Mouse (Mus musculus) bone marrow macrophage, adult 2 months (primary cell): ENCODE measurements around the gene Draxin. TPM values are rescaled to one million over a fixed set of nuclear protein-coding genes. Genes with fewer than 3 reads are reported as not detected.

Source experiments
- H3K27ac ChIP-seq: 2 replicates; pipeline ENCODE4 v1.5.1; 2012; ENCODE audit warnings: low read depth, low read length; ENCODE audit not compliant: insufficient read depth
- H3K4me1 ChIP-seq: 2 replicates; pipeline ENCODE4 v1.6.1; 2012; ENCODE audit warnings: low read length; ENCODE audit not compliant: control insufficient read depth, insufficient read depth
- H3K4me3 ChIP-seq: 2 replicates; pipeline ENCODE4 v1.5.1; 2012; ENCODE audit warnings: mild to moderate bottlenecking, low read length, moderate library complexity; ENCODE audit not compliant: insufficient read depth
- CTCF ChIP-seq: IDR thresholded peaks from 2 replicates; pipeline ENCODE4 v1.5.1; 2012; ENCODE audit warnings: low read depth, mild to moderate bottlenecking, low read length, moderate library complexity
- POLR2A ChIP-seq: IDR thresholded peaks from 2 replicates; pipeline ENCODE4 v1.6.1; 2012; ENCODE audit warnings: mild to moderate bottlenecking, low read depth, low read length, borderline replicate concordance
- polyA plus RNA-seq: library from polyadenylated mRNA; stranded (reverse); fragments of >200 nt; gene quantifications from 2 replicates; pipeline ENCODE4 v1.2.4, GENCODE M21; 2012; ENCODE audit not compliant: missing spikeins, insufficient read depth, insufficient read length

The Draxin gene
- polyA plus RNA-seq, 1 experiment, result not detected

- H3K4me1 ChIP-seq, result peaks cover 32% of the 10 kb centered on the region
- no peak overlapping the region for H3K27ac ChIP-seq
- no peak for TF ChIP-seq CTCF
- no peak for TF ChIP-seq POLR2A
- no peak overlapping the region for H3K4me3 ChIP-seq
Measured at GRCm38 (mm10) chr4:148085131-148085906, 45.2 kb downstream of the Draxin start.

DNA sequence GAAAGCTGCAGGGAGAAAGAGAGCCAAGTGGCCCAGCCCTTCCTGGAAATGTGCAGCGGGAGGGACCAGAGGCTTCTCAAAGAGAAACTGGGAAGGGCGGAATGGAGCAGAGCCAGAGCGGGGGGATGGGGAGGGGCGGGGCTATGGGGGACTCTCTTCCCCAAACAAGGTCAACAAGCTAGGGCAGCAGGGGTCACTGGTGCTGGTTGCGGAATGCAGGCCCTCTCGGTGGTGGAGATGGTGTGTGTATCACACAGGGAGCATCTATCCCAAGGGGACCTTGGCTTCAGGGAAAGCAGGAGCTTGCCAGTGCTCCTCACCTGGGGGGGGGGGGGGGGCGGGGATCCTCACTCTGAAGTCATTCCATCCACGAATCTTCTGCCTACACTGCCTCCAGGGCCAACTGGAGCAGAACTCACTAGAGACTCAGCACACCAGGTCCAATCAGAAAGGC is 46.2 kb downstream of the Draxin start:
- TF ChIP-seq CTCF (no peak), POLR2A (no peak)
- Histone ChIP-seq H3K4me1 (peaks cover 32% of the 10 kb centered on the region), H3K27ac (no peak overlapping the region), H3K4me3 (no peak overlapping the region)

DNA sequence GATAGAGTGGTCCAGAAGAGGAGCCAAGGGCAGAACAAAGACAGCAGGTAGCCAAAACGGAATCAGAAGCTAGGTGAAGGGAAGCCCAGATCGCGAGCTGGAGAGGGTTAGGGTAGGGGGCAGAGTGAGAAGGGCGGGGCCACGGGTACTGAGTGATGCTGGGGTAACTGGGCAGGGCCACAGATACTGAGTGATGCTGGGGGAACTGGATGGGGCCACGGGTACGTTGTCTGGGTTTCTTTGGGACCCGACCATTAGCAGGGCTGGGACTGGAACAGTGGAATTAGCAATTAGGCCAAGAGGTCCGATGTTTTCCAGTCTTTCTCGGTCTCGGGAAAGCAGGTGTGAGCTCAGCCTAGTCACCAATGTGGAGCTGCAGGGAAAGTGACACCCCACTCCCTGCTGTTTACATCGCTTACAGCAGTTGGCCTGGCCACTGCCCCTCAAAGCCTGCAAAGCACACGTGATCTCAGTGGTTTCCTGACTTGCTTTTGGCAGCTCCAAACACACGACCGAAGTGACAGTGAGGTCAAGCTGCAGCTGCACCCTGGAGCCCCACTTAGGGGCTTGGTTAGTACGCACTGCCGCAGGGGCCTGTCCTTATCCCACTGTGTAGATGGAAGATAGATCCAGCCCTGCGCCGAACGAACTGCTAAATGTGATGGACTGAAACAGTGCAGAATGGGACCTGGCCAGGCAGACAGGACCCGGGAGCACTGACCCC is 47.2 kb downstream of the Draxin start:
- H3K4me3 ChIP-seq, result no peak overlapping the region
- peaks cover 31% of the 10 kb centered on the region for H3K4me1 ChIP-seq
- TF ChIP-seq CTCF (no peak), POLR2A (no peak)
- H3K27ac ChIP-seq, result no peak overlapping the region

- TF ChIP-seq CTCF (peak; percentile 49; the same call in 1 of the 2 replicates), POLR2A (no peak)
- Histone ChIP-seq H3K4me1 (peaks cover 27% of the 10 kb centered on the region), H3K27ac (no peak overlapping the region), H3K4me3 (no peak overlapping the region)
Measured at GRCm38 (mm10) chr4:148082257-148083044, 48.0 kb downstream of the Draxin start.

GRCm38 (mm10) chr4:148081201-148081600 is 49.3 kb downstream of the Draxin start:
- Histone ChIP-seq H3K4me3 (no peak overlapping the region), H3K4me1 (peaks cover 22% of the 10 kb centered on the region), H3K27ac (no peak overlapping the region)
- TF ChIP-seq CTCF (no peak), POLR2A (no peak)

- Histone ChIP-seq H3K4me3 (no peak overlapping the region), H3K4me1 (peaks cover 17% of the 10 kb centered on the region)
- no peak for TF ChIP-seq POLR2A
- TF ChIP-seq CTCF, result no peak
Measured at GRCm38 (mm10) chr4:148080597-148080973, 49.9 kb downstream of the Draxin start.

DNA sequence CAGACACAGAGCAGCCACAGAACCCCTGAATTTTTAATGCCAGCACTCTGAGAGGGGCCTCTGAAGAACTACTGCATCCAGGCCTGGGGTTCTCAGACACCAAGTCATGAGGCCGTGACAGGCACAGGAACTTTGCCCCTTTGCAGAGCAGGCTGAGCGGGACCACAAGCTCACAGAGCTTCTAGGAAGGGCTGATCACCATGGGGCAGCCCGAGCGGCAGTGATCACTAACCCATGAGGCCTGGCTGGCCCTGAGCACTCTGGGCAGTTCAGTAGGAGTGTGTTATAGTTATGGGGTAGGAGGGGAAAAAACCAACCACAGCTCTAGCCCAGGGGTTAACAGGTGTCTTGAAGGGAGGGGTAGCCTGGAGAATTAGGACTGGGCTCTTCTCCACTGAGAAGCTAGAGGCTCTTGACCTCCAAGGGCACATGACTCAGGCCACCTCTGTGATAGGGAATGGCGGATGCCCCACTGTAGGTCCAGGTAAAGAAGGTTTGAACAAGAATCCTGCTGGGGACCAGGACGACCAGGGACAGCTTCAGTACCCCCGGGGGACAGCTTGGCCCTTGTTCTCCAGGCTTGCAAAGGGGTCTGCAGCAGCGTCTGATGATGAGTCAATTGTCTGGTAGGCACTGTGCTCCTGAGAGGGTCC is 50.4 kb downstream of the Draxin start:
- H3K4me3 ChIP-seq, result no peak overlapping the region
- peaks cover 12% of the 10 kb centered on the region for H3K4me1 ChIP-seq
- TF ChIP-seq POLR2A (no peak), CTCF (no peak)
- H3K27ac ChIP-seq, result no peak overlapping the region

More at GRCm38 (mm10) chr4:148080597-148080973, 49.9 kb downstream of the Draxin start:
- no peak overlapping the region for H3K27ac ChIP-seq

- Histone ChIP-seq H3K27ac (no peak overlapping the region), H3K4me1 (peaks cover 10% of the 10 kb centered on the region), H3K4me3 (no peak overlapping the region)
- no peak for TF ChIP-seq CTCF
- no peak for TF ChIP-seq POLR2A
Measured at GRCm38 (mm10) chr4:148079212-148079611, 51.3 kb downstream of the Draxin start.

DNA sequence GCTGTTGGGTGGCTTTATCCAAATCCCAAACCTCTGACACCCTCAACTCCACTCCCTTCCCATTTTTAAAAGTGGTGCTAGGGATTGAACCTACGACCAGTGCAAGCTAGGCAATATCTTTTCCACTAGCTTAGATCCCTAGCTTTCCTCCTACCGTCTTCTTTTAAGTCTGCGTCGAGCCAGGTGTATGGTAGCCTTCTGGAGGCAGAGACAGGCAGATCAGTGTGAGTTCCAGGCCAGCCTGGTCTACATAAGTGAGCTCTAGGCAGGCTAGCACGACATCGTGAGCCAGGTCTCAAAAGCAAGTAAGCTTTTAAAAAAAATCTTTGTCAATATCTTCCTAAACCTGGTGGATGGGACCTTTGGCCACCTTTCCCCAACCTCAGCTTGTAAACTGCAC is 54.6 kb downstream of the Draxin start:
- Histone ChIP-seq H3K27ac (no peak overlapping the region), H3K4me3 (no peak overlapping the region), H3K4me1 (no peaks in the 10 kb centered on the region; the same call in 1 of the 2 replicates)
- TF ChIP-seq POLR2A, result no peak
- no peak for TF ChIP-seq CTCF
